Mouse (Mus musculus) CH12.LX (cell line): ENCODE data around the gene Ttc7b.

ENCODE experiments used
- CTCF ChIP-seq, 2 experiments: IDR thresholded peaks in 1 of 2; conservative IDR thresholded peaks in 1 of 2; 2 replicates each; pipeline ENCODE4 v1.5.1; 2011 to 2012; ENCODE audit warnings: low read depth in 2 of 2, low read length in 2 of 2, improper control_type of control experiment in 1 of 2, inconsistent platforms in 1 of 2, mild to moderate bottlenecking in 1 of 2, moderate library complexity in 1 of 2
- E2F4 ChIP-seq: IDR thresholded peaks from 2 replicates; pipeline ENCODE4 v1.6.1; 2011; ENCODE audit warnings: low read depth, low read length, improper control_type of control experiment; ENCODE audit not compliant: insufficient replicate concordance
- MAZ ChIP-seq: IDR thresholded peaks from 2 replicates; pipeline ENCODE4 v1.6.1; 2012; ENCODE audit warnings: low read depth, mild to moderate bottlenecking, inconsistent platforms, low read length, improper control_type of control experiment, moderate library complexity
- POLR2A ChIP-seq: IDR thresholded peaks from 2 replicates; pipeline ENCODE4 v1.6.1; 2011; ENCODE audit warnings: low read depth, mild to moderate bottlenecking, improper control_type of control experiment, low read length
- TCF12 ChIP-seq: IDR thresholded peaks from 2 replicates; pipeline ENCODE4 v1.6.1; 2014; ENCODE audit warnings: low read depth, mild to moderate bottlenecking, inconsistent platforms, low read length, improper control_type of control experiment
- ZKSCAN1 ChIP-seq: IDR thresholded peaks from 2 replicates; pipeline ENCODE4 v1.6.1; 2012; ENCODE audit warnings: low read depth, inconsistent platforms, low read length, improper control_type of control experiment, borderline replicate concordance

DNA sequence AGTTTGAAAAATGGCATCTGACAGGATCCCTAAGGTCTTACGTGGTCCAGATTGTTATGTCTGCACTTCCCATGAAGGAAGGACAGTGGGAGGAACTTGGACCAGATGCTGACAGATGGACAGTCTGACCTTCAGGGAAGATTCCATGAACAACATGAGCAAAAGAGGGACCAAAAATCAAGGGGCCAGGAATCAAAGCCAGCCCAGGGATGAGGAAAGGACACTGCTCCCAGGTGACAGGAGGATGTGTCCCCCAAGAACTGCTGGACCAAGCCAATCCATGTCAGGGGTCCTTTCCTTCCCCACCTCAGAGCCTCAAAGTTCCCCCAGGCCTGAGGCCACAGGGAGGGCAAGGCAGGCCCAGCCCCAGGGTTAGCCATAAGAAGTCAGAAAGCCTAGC lies 6.0 kb downstream of the Ttc7b start:
- TF ChIP-seq POLR2A = no peak
- TF ChIP-seq TCF12 = no peak
- TF ChIP-seq E2F4 = no peak
- no peak for TF ChIP-seq CTCF (conservative IDR thresholded peaks at IDR 0.05 in 1 of 2, IDR thresholded peaks at IDR 0.05 in 1 of 2; ENCODE audit: low read depth in 2 of 2, low read length in 2 of 2)
- no peak for TF ChIP-seq ZKSCAN1
- no peak for TF ChIP-seq MAZ
